24 mouse cellular contexts compared by ENCODE assay signal in the genomic region with DNA sequence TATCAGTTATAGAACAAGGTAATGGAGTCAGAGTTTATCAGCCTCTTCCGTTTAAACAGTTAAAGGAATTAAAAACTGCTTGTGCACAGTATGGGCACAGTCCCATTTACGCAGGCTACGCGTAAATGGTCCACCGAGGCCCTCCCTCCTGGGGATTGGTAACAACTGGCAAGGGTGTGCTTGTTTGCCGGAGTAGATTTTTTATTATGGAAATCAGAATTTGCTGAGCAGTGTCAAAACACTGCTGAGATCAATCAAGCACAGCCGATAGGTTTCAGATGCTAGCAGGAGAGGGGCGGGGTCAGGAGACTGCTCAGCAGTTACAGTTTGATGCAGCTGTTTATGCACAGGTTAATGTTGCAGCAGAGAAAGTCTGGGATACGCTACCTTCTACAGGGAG. TPM values are rescaled to one million over a fixed set of nuclear protein-coding genes. Genes with fewer than 3 reads are reported as not detected.
DNase-seq lines count a peak whose midpoint lies in the region; ATAC-seq and TF ChIP-seq lines count a peak whose summit lies in the region.
"Had no signal": no experiment of that assay in that cellular context is flagged by ENCODE, and none has a peak within 500 bp of the region (broad histone marks: within the 10 kb centered on the region; RNA-seq: fewer than 3 reads in every experiment).

No protein-coding gene starts in this region.

- DNase-seq in hindbrain, postnatal 0 days (ENCODE audit: low spot score): no peak
- DNase-seq in hindbrain, embryonic 14.5 days (ENCODE audit: low spot score): no peak
- DNase-seq in stomach, postnatal 0 days (ENCODE audit: low spot score): no peak
- no peak for DNase-seq in thymus, postnatal 36 days
- DNase-seq: adrenal gland, postnatal 10 days; cerebellum, adult 8-10 months; gastrocnemius, postnatal 10 days; heart, adult 2 months; kidney, adult 9 months; kidney, postnatal 25 days; lung, adult 2 months; lung, postnatal 36 days; midbrain, embryonic 14.5 days had no signal

- ATAC-seq in hindbrain, postnatal 0 days: no peak
- ATAC-seq in hindbrain, embryonic 14.5 days (ENCODE audit: low FRiP score): no peak
- ATAC-seq in stomach, embryonic 15.5 days (ENCODE audit: insufficient read depth, low FRiP score, low read depth): no peak
- no peak for ATAC-seq in stomach, postnatal 0 days (ENCODE audit: low FRiP score, low TSS enrichment)
- no peak for ATAC-seq in embryonic facial prominence, embryonic 15.5 days (ENCODE audit: insufficient number of reproducible peaks, low FRiP score, low TSS enrichment, low read depth)
- ATAC-seq in limb, embryonic 15.5 days (ENCODE audit: insufficient number of reproducible peaks, low FRiP score, low TSS enrichment, low read depth): no peak
- ATAC-seq in erythroblast, adult 5-6 weeks (replicated peaks; ENCODE audit: low FRiP score, poor library complexity, severe bottlenecking): no peak
- ATAC-seq: activated CD4-positive, CD25-positive, alpha-beta regulatory T cell, adult 4 months; intestine, embryonic 15.5 days; liver, embryonic 12.5 days had no signal

- H3K4me2 ChIP-seq in hindbrain, postnatal 0 days (ENCODE audit: low read depth, low read length): no peak overlapping the region
- no peak overlapping the region for H3K4me2 ChIP-seq in hindbrain, embryonic 14.5 days (replicated peaks)
- H3K4me2 ChIP-seq in stomach, embryonic 15.5 days: no peak overlapping the region
- H3K4me2 ChIP-seq in stomach, postnatal 0 days (replicated peaks; ENCODE audit: low read depth): no peak overlapping the region
- H3K4me2 ChIP-seq in embryonic facial prominence, embryonic 15.5 days (replicated peaks): peak overlapping the region; percentile 6; the same call in 1 of the 2 replicates
- no peak overlapping the region for H3K4me2 ChIP-seq in limb, embryonic 15.5 days
- H3K4me2 ChIP-seq: hindbrain, embryonic 15.5 days had no signal

- H3K36me3 ChIP-seq in hindbrain, postnatal 0 days (ENCODE audit: insufficient read depth, low read length): no peaks in the 10 kb centered on the region
- H3K36me3 ChIP-seq in hindbrain, embryonic 14.5 days (replicated peaks; ENCODE audit: control insufficient read depth, insufficient read depth): peaks cover 27% of the 10 kb centered on the region
- H3K36me3 ChIP-seq in stomach, embryonic 15.5 days: no peaks in the 10 kb centered on the region; the same call in 1 of the 2 replicates
- H3K36me3 ChIP-seq in stomach, postnatal 0 days (ENCODE audit: control insufficient read depth, insufficient read depth, low read length): peaks cover 2% of the 10 kb centered on the region; the same call in 1 of the 2 replicates
- H3K36me3 ChIP-seq in embryonic facial prominence, embryonic 15.5 days: no peaks in the 10 kb centered on the region; the same call in 1 of the 2 replicates
- H3K36me3 ChIP-seq in limb, embryonic 15.5 days: peaks cover 14% of the 10 kb centered on the region; the same call in 1 of the 2 replicates
- H3K36me3 ChIP-seq: intestine, embryonic 15.5 days had no signal

- H3K4me1 ChIP-seq in hindbrain, postnatal 0 days (ENCODE audit: insufficient read depth, low read length): peaks cover 6% of the 10 kb centered on the region
- 0 out of 2 replicates have a peak, but pooled peaks cover 6% of the 10 kb centered on the region for H3K4me1 ChIP-seq in hindbrain, embryonic 14.5 days (replicated peaks; ENCODE audit: control insufficient read depth, insufficient read depth, low read length)
- 0 out of 2 replicates have a peak, but pooled peaks cover 3% of the 10 kb centered on the region for H3K4me1 ChIP-seq in stomach, embryonic 15.5 days
- H3K4me1 ChIP-seq in stomach, postnatal 0 days (replicated peaks; ENCODE audit: control insufficient read depth, insufficient read depth): no peaks in the 10 kb centered on the region
- peaks cover 36% of the 10 kb centered on the region for H3K4me1 ChIP-seq in embryonic facial prominence, embryonic 15.5 days
- H3K4me1 ChIP-seq in limb, embryonic 15.5 days: peaks cover 16% of the 10 kb centered on the region
- H3K4me1 ChIP-seq: intestine, embryonic 15.5 days had no signal

- H3K9me3 ChIP-seq in hindbrain, postnatal 0 days (ENCODE audit: low read length): no peaks in the 10 kb centered on the region
- no peaks in the 10 kb centered on the region for H3K9me3 ChIP-seq in hindbrain, embryonic 14.5 days (ENCODE audit: control insufficient read depth, low read length)
- no peaks in the 10 kb centered on the region for H3K9me3 ChIP-seq in stomach, embryonic 15.5 days
- H3K9me3 ChIP-seq in stomach, postnatal 0 days (ENCODE audit: control insufficient read depth, low read length): no peaks in the 10 kb centered on the region
- H3K9me3 ChIP-seq in embryonic facial prominence, embryonic 15.5 days (replicated peaks): no peaks in the 10 kb centered on the region
- H3K9me3 ChIP-seq in limb, embryonic 15.5 days: no peaks in the 10 kb centered on the region
- H3K9me3 ChIP-seq: hindbrain, embryonic 15.5 days; intestine, embryonic 15.5 days; liver, embryonic 12.5 days; megakaryocyte, embryonic 14.5 days had no signal

- 36% methylated on average over 9 of the region's 9 CpGs for WGBS in hindbrain, postnatal 0 days
- WGBS in hindbrain, embryonic 14.5 days: 36% methylated on average over 9 of the region's 9 CpGs
- 70% methylated on average over 9 of the region's 9 CpGs for WGBS in stomach, embryonic 15.5 days
- WGBS in stomach, postnatal 0 days: 70% methylated on average over 9 of the region's 9 CpGs
- 54% methylated on average over 9 of the region's 9 CpGs for WGBS in embryonic facial prominence, embryonic 15.5 days
- 49% methylated on average over 9 of the region's 9 CpGs for WGBS in limb, embryonic 15.5 days

- TF ChIP-seq CTCF in hindbrain, postnatal 0 days (IDR thresholded peaks at IDR 0.05; ENCODE audit: low read depth): no peak
- no peak for TF ChIP-seq CTCF in stomach, postnatal 0 days (IDR thresholded peaks at IDR 0.05; ENCODE audit: low read depth)

- H3K27ac ChIP-seq in hindbrain, postnatal 0 days: peak overlapping the region; percentile 5; the same call in 1 of the 2 replicates
- no peak overlapping the region for H3K27ac ChIP-seq in hindbrain, embryonic 14.5 days
- H3K27ac ChIP-seq in stomach, embryonic 15.5 days: 0 out of 2 replicates have a peak overlapping the region, but pooled peaks have one; percentile 7
- H3K27ac ChIP-seq in stomach, postnatal 0 days (replicated peaks): no peak overlapping the region
- H3K27ac ChIP-seq in embryonic facial prominence, embryonic 15.5 days (replicated peaks): peak overlapping the region; percentile 35; the same call in 1 of the 2 replicates
- 0 out of 2 replicates have a peak overlapping the region, but pooled peaks have one; percentile 24 for H3K27ac ChIP-seq in limb, embryonic 15.5 days
- H3K27ac ChIP-seq: heart, adult 2 months; hindbrain, embryonic 15.5 days; intestine, embryonic 15.5 days; layer of hippocampus, adult 2 months; liver, embryonic 12.5 days had no signal

- H3K27me3 ChIP-seq in hindbrain, postnatal 0 days (ENCODE audit: insufficient read depth, low read length): no peaks in the 10 kb centered on the region
- no peaks in the 10 kb centered on the region for H3K27me3 ChIP-seq in hindbrain, embryonic 14.5 days (ENCODE audit: control insufficient read depth, insufficient read depth, low read length)
- no peaks in the 10 kb centered on the region for H3K27me3 ChIP-seq in stomach, embryonic 15.5 days (replicated peaks)
- H3K27me3 ChIP-seq in stomach, postnatal 0 days (ENCODE audit: control insufficient read depth, insufficient read depth, low read length): no peaks in the 10 kb centered on the region
- no peaks in the 10 kb centered on the region for H3K27me3 ChIP-seq in embryonic facial prominence, embryonic 15.5 days
- no peaks in the 10 kb centered on the region for H3K27me3 ChIP-seq in limb, embryonic 15.5 days
- H3K27me3 ChIP-seq: hindbrain, embryonic 15.5 days; intestine, embryonic 15.5 days; liver, embryonic 12.5 days; megakaryocyte, embryonic 14.5 days had no signal

- no peak overlapping the region for H3K4me3 ChIP-seq in hindbrain, postnatal 0 days (ENCODE audit: low read length)
- no peak overlapping the region for H3K4me3 ChIP-seq in hindbrain, embryonic 14.5 days (replicated peaks; ENCODE audit: low read length)
- no peak overlapping the region for H3K4me3 ChIP-seq in stomach, embryonic 15.5 days (replicated peaks)
- no peak overlapping the region for H3K4me3 ChIP-seq in stomach, postnatal 0 days (ENCODE audit: low read depth, low read length)
- no peak overlapping the region for H3K4me3 ChIP-seq in embryonic facial prominence, embryonic 15.5 days (replicated peaks)
- H3K4me3 ChIP-seq in limb, embryonic 15.5 days: no peak overlapping the region
- H3K4me3 ChIP-seq: heart, adult 2 months; hindbrain, embryonic 15.5 days; intestine, embryonic 15.5 days; layer of hippocampus, adult 2 months; liver, embryonic 12.5 days; megakaryocyte, embryonic 14.5 days; myocyte had no signal

- TF ChIP-seq EP300 in stomach, postnatal 0 days (optimal IDR thresholded peaks at IDR 0.05): no peak

- no peak overlapping the region for H3K9ac ChIP-seq in hindbrain, postnatal 0 days (replicated peaks; ENCODE audit: low read length)
- no peak overlapping the region for H3K9ac ChIP-seq in hindbrain, embryonic 14.5 days
- no peak overlapping the region for H3K9ac ChIP-seq in stomach, embryonic 15.5 days
- no peak overlapping the region for H3K9ac ChIP-seq in stomach, postnatal 0 days (ENCODE audit: low read length)
- no peak overlapping the region for H3K9ac ChIP-seq in embryonic facial prominence, embryonic 15.5 days
- H3K9ac ChIP-seq in limb, embryonic 15.5 days: no peak overlapping the region
- H3K9ac ChIP-seq: hindbrain, embryonic 15.5 days; intestine, embryonic 15.5 days; liver, embryonic 12.5 days had no signal

RNA-seq across cellular contexts. Expression of a gene that starts 41.0 kb away (rescaled TPM):
- total RNA-seq in hindbrain, postnatal 0 days (2014; rRNA removed): 33.7 and 35.4 TPM in 2 replicates
- polyA plus RNA-seq in hindbrain, postnatal 0 days (2015; fragmentation: Nextera tagmentation; extraction: Ambion mirVana): 250 and 264 TPM in 2 replicates
- 245 and 288 TPM in 2 replicates for polyA plus RNA-seq in hindbrain, embryonic 14.5 days (2014; fragmentation: Nextera tagmentation; extraction: Ambion mirVana)
- 218 and 236 TPM in 2 replicates for polyA plus RNA-seq in stomach, embryonic 15.5 days (2015; fragmentation: Nextera tagmentation; extraction: Ambion mirVana)
- 190 and 196 TPM in 2 replicates for polyA plus RNA-seq in stomach, postnatal 0 days (2015; fragmentation: Nextera tagmentation; extraction: Ambion mirVana)
- polyA plus RNA-seq in embryonic facial prominence, embryonic 15.5 days (2015; fragmentation: Nextera tagmentation; extraction: Ambion mirVana): 232 and 243 TPM in 2 replicates
- 222 and 241 TPM in 2 replicates for polyA plus RNA-seq in limb, embryonic 15.5 days (2015; fragmentation: Nextera tagmentation; extraction: Ambion mirVana)
- total RNA-seq in erythroblast, adult 5-6 weeks (2015; ENCODE audit: low replicate concordance): 5.2 and 45.3 TPM in 2 replicates
- 16.6 and 17.1 TPM in 2 replicates for total RNA-seq in erythroblast, adult 5-6 weeks (2017; ENCODE audit: low replicate concordance)

Comparison
In these comparisons a context has a peak if more than half of its experiments do, and no peak if none do; other contexts are left out.
1. H3K27ac ChIP-seq: peak in hindbrain, postnatal 0 days (single experiment), stomach, embryonic 15.5 days (single experiment), embryonic facial prominence, embryonic 15.5 days (single experiment) and limb, embryonic 15.5 days (single experiment); none in hindbrain, embryonic 14.5 days (single experiment) and stomach, postnatal 0 days (single experiment).